Mouse (Mus musculus) spleen, adult 12 weeks (tissue): ENCODE results near the gene Snrnp35.
"Not testable (repeated sequence)": the region's sequence is repeated elsewhere in the genome, so short reads cannot be mapped to it uniquely, and the experiment has no call there.

Experiments used
- DNase-seq: peaks from one replicate; pipeline ENCODE4 v3.0.0; 2022; ENCODE audit warnings: low spot score

The Snrnp35 gene

DNA sequence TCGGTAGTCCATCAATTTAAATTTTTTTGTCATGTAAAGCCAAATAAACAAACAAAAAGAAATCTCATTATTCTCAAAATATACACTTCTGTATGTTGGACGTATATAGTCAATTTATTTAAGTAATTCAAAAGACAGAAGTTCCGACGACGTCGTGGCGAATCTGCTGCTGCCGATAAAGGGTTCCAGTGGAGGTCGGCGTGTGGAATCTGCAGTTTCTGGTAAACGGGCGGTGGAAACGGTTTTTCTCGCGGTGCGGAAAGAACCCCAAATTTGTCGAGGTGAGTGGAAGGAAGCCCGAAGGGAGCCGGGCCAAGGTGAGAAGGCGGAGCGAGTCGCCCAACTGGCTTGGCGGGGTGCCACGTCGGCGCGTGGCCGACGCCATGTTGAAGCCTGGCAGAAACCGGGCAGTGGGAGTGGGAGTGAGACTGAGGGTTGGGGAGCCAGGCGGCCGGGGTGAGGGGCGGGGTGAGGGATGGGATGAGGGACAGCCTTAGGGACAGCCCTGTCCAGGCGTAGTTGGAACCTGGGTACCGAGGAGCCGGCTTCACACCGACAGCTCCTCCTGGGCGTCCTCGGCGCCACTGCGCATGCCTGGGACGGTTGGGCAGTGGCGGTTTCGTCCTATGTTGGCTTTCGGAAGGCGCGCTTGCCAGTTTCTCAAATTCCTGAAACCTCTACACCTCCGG is at the start of gene Snrnp35:
TSS of gene Snrnp35 (plus strand) at position 169 of the 689 bp plus-strand sequence.
- DNase-seq: peak; percentile 91

- DNase-seq: no peak
These were observed 44.7 kb upstream of the Snrnp35 start for GRCm38 (mm10) chr5:124438229-124438628.

- no peak for DNase-seq
These were observed 44.2 kb upstream of the Snrnp35 start for GRCm38 (mm10) chr5:124438746-124439145.

DNA sequence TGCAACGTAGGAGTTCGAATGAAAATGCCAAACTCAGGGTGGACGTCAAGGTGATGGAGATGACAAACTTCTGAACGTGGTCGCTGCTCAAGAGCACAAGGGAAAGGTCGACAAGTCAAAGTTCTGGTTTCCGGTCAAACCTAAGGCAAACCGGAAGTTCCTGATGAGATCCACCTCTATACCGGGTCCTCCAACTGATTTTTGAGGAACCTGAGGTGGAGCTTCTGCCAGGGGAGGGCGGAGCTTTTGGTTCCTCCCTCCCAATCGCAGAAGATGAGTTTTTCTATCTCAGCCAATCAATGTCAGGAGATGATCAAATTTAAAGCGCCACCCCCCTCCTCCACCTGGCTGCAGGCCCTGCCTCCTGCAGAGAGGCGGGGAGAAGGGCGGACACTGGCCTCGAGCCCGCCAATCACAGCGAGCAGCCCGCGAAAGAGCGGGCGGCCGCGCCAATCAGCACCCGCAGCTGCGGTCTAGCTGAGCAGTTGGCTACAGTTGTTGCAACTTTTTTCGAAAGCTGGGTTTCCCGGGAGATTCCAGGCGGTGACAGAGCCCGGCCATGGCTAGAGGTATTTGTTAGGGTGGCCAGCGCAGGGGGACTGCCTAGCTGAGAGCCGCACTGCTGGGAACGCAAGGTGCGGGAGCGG is 43.4 kb upstream of the Snrnp35 start, which contains the start of gene Kmt5a:
TSS of gene Kmt5a (plus strand) at position 484 of the 647 bp plus-strand sequence.
- DNase-seq: peak; percentile 94

DNA sequence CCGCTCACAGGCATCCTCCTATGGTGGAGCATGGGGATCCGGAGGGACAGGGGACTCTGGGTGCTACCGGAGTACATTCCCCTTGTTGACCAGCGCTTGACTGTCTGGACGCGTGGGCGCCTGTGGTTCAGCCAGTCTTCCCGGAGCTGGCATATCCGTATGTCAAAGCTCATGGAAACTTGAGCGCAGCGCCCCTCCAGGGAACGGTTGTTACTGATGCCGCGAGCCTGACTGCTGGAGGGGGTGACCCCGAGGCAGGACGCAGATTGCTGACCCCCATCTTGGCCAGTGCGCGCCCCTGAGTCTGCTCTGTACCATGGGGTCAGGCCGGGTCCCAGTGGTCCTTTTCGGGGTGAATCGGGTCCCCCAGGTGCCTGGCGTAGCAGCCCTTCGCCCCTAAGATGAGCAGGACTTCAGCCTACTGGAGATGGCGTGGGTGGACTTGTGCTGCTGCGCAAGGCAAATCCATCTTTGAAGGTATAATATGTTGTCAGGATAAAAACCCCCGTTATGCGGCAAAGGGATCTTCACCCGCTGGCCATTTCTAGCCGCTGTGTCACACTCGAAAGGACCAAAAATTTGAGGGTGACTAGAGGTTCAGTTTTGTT is 42.7 kb upstream of the Snrnp35 start:
- DNase-seq: peak; percentile 63

DNA sequence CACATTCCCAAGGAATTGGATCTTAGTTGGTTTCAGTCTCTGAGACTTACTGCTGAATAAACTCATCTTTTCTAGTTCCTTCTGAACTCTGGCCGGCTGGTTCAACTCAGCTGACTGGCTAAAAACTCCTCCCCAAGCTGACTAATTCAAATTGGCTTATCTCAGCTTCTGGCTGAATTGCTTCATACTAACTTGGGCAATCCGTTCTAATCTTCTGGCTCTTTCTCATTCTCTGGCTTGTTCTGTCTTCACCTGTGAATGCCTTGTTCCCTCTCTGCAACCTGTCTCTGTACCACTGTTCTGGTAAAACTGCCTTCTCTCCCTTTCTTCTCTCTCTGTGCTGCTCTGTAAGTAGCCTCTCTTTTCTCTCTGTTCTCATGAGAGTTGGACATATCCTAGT is 40.3 kb upstream of the Snrnp35 start:
- DNase-seq: no peak

DNA sequence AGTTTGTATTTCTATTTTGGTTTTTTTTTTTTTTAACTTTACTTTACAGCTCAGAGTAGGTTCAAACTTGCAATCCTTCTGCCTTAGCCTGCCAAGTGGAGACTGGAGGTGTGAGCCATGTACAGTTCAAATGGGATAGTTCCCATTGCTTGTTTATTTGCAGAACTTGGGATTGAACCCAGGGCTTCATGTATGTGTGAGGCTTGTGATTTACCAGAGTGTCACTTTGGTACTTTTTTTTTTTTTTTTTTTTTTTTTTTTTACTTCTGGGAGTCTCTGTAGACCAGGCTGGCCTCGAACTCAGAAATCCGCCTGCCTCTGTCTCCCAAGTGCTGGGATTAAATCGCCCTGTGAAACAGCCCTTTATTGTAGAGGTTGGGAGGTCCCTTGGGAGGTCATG is 38.7 kb upstream of the Snrnp35 start:
- DNase-seq: no peak

DNA sequence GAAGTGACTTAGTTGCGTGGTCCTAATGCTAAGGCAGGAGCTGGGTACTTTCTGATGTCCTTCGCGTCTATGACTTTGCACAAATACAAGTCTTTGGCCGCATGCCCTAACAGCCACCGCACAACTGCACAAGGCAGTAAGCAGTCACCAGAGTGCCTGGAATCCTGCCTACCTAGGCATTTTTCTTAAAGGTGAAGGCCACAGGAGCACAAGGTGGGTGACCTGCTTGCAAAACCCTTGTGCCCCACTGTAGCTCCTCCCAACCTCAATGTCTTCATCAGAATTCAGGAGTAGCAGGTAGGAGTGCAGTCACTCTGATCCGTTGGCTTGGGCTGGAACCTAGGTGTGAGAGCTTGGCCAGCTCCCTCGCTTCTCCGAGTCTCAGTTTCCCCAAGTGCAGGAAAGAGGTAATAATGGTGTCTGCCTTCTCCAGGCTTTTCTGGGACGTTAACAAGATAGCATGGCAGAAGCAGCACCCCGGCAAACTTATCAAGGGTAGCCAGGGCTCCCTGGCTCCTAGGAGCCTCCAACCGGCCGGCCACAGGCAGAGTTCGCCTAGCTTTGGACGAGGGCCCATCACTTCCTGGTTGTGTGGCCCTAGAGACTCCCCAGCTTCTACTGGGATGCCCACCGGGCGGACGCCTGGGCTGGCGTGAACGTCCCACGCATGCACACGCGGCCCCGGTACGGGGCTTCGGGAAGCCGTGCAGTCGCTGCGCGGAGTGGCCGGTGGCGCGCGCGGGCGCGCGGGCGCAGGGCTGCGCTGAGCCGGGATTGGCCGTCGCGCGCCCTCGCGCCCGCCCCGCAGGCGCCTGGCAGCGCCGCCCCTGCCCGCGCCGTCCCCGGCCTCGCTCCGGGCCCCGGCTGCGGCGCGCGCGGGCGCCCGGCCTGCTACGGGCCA is 38.0 kb upstream of the Snrnp35 start:
- peak; percentile 73 for DNase-seq

DNA sequence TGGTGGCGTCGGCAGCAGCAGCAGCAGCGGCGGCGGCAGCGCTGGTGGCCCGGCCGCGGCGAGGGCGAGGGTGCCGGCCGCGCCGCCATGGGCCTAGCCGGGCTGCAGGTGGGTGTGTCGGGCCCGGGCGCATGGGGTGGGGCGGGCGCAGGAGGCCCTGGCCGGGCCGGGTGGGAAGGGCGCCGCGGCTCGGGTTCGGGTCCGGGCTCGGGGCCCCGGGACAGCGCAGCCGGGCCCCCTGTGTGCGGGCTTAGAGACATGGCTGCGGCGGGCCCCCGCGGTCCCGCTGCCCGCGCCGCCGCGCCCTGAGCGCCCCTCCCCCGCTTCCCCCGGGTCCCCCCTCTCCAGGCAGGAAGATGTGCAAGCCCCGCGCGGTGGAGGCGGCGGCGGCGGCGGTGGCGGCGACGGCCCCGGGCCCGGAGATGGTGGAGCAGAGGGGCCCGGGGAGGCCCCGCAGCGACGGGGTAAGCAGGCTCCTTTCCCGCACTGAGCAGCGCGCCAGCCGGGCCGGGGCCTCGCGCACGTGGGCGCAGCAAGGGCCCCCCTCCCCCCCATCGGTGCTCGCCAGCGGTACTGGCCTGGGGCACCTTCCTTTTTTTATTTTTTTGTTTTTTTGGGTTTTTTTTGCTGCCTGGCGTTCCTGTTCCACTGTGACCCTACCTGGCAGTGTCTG is 37.2 kb upstream of the Snrnp35 start:
- DNase-seq: peak; percentile 62

GRCm38 (mm10) chr5:124446301-124446881 is 36.5 kb upstream of the Snrnp35 start:
- peak; percentile 25 for DNase-seq

DNA sequence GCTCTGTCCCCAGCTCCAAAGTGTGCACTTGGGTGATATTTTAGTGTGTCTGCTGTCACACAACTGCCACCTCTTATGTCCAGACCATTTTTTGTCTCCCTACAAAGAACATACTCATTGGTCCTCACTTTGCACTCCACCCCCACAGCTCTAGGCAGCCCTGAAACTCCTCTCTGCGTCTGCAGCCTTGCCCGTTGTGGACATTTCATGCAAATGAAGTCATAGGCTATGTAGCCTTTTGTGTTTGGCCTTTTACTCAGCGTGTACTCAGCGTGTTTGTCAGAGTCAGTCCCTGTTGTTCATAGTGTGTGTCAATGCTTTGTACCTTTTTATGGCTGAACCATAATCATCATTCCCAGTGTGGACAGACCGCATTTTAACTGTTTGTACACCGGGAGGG is 33.4 kb upstream of the Snrnp35 start:
- no peak for DNase-seq

DNA sequence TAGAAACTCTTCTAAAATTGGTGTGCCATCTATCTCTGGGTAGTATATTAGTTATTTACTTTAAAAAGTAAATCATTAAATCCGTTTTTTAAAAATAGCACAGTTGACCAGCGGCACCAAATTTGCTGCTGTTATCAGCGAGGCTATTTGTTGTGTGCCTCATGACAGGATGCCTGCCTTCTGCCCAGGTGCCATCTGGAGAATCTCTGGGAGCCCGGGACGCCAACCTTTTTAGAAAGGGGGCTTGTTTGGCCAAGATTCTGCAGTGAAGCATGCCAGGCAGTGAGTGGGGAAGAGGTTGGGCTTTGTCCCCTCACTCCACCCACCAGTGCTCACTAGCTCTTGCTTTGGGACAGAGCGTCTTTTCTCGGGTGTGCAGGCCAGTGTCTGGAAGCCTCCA is 32.9 kb upstream of the Snrnp35 start:
- DNase-seq: no peak

DNA sequence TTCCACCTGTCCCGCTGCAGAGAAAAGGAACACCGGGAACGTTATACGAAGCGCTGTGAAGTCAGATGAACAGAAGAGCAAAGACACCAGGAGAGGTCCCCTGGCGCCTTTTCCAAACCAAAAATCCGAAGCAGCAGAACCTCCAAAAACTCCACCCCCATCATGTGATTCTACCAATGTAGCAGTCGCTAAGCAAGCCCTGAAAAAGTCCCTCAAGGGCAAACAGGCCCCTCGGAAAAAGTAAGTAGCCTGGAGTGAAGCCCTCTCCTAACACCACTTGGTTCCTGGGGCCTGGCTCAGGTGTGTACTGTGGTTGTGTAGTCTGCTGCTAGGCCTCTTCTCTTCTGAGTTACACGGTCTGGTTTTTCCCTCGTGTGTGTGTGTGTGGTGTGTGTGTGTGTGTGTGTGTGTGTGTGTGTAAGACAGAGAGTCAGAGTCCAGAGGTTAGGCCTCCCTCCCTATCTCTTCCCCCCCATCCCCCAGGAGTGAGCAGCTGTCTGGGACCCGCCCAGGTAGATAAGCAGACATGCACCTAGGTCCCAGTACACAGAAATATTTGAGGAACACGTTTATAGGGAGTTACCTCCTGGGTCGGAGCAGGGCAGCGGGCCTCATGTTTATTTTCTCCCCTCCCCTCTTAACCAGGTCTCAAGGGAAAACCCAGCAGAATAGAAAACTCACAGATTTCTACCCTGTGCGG is 32.1 kb upstream of the Snrnp35 start:
- no peak for DNase-seq

GRCm38 (mm10) chr5:124452494-124453228 is 30.3 kb upstream of the Snrnp35 start:
- no peak for DNase-seq

- DNase-seq: no peak
These were observed 29.4 kb upstream of the Snrnp35 start for GRCm38 (mm10) chr5:124453339-124454081.

GRCm38 (mm10) chr5:124454082-124454419 is 28.9 kb upstream of the Snrnp35 start:
- DNase-seq: no peak

DNA sequence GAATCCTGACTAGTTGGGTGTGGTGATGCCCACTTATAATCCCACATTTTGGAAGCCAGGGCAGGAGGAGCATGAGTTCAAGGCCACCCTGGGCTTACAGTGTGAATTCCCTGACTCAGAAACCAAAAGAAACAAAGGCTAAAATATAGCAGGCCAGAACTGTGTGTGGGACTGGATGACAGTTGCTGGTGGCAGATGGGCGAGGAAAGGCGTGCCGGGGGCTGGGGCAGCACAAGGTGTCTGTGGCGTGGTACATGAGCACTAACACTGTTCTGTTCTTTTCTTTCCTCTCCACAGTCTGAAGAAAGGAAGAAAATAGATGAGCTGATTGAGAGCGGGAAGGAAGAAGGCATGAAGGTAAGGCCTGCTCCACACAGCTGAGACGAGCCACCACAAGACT is 26.2 kb upstream of the Snrnp35 start:
- no peak for DNase-seq

- not testable (repeated sequence) for DNase-seq
These were observed 22.0 kb upstream of the Snrnp35 start for GRCm38 (mm10) chr5:124460922-124461321.

DNA sequence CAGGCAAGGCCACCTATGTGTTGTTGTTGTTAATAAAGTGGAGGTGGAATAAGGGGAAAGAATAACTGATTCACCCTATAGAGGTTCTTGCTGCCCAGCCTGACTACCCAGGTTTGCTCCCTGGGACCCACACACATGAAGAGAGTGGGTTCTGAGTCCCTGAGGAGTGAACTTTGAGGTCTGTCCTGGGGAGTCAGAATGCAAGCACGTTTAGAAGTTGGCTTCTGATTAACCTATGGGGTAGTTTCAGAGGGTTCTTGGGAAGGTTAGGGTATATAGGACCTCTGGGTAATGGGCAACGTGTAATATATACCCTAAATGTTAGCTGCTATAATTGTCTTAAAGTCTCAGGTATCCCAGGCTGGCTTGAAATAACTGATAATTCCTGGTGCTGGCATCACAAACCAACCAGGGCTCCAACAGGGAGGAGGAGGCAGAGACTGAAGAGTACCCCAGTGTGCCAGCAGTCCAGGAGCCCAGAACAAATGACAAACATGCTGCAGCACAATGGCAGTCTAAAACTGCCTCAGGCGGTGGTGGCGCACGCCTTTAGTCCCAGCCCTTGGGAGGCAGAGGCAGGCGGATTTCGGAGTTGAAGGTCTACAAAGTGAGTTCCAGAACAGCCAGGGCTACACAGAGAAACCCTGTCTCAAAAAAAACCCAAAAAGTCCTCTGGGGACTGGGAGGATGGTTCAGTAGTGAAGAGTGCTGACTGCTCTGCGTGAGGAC is 20.5 kb upstream of the Snrnp35 start:
- DNase-seq: no peak
